Mouse (Mus musculus): ENCODE results near the gene Psme4.

GRCm38 (mm10) chr11:30920641-30921040, 149.1 kb downstream of the Psme4 start:
- TF ChIP-seq CTCF (IDR thresholded peaks at IDR 0.05; ENCODE audit: borderline replicate concordance, extremely low read depth, insufficient read depth, insufficient read length), result no peak
- no peak for TF ChIP-seq POLR2A (IDR thresholded peaks at IDR 0.05; ENCODE audit: borderline replicate concordance, extremely low read depth, insufficient read depth, insufficient read length, poor library complexity, severe bottlenecking)
